Mouse (Mus musculus) hindbrain, embryonic 12.5 days (tissue): ENCODE results near the gene Zcchc8. TPM values are rescaled to one million over a fixed set of nuclear protein-coding genes. Genes with fewer than 3 reads are reported as not detected.

Source experiments
- ATAC-seq: fragments of 200-750 bp; cut with Nextera tagmentation; 2 replicates; pipeline ENCODE4 v1.8.0; 2017; ENCODE audit warnings: moderate TSS enrichment; ENCODE audit not compliant: low FRiP score
- H3K27ac ChIP-seq: fragments of 300-500 bp; sonication (generic); 2 replicates; pipeline ENCODE4 v1.5.1; 2016; ENCODE audit warnings: mild to moderate bottlenecking
- H3K27me3 ChIP-seq: fragments of 300-500 bp; sonication (generic); 2 replicates; pipeline ENCODE4 v1.6.1; 2016; ENCODE audit warnings: mild to moderate bottlenecking
- H3K36me3 ChIP-seq: fragments of 300-500 bp; sonication (generic); 2 replicates; pipeline ENCODE4 v1.6.1; 2016; ENCODE audit warnings: mild to moderate bottlenecking
- H3K4me1 ChIP-seq: fragments of 300-500 bp; sonication (generic); 2 replicates; pipeline ENCODE4 v1.6.1; 2016
- H3K4me2 ChIP-seq: fragments of 300-500 bp; sonication (generic); replicated peaks from 2 replicates; pipeline ENCODE4 v1.6.1; 2016; ENCODE audit warnings: mild to moderate bottlenecking
- H3K4me3 ChIP-seq: fragments of 300-500 bp; sonication (generic); 2 replicates; pipeline ENCODE4 v1.5.1; 2016; ENCODE audit warnings: mild to moderate bottlenecking
- H3K9ac ChIP-seq: fragments of 300-500 bp; sonication (generic); 2 replicates; pipeline ENCODE4 v1.6.1; 2016; ENCODE audit warnings: mild to moderate bottlenecking, moderate library complexity
- H3K9me3 ChIP-seq: fragments of 300-500 bp; sonication (generic); replicated peaks from 2 replicates; pipeline ENCODE4 v1.6.1; 2016; ENCODE audit warnings: mild to moderate bottlenecking
- WGBS: fragments of 180-500 bp; shearing (Covaris S2); methylation state at CpG from one replicate; pipeline ENCODE4 v1.1.7; 2016; 5-methylcytosine and 5-hydroxymethylcytosine counted together
- polyA plus RNA-seq: library from polyadenylated mRNA; unstranded; fragments of >200 nt; fragmentation: Nextera tagmentation; extraction: Ambion mirVana; gene quantifications from 2 replicates; pipeline ENCODE4 v1.2.1, GENCODE M21; 2016

Gene Zcchc8
- polyA plus RNA-seq, 1 experiment from 2014 or later: 80.2 TPM

GRCm38 (mm10) chr5:123657651-123658050 is 63.2 kb downstream of the Zcchc8 start:
- ATAC-seq: no peak
- H3K4me2 ChIP-seq: no peak overlapping the region
- H3K9me3 ChIP-seq: no peaks in the 10 kb centered on the region
- H3K9ac ChIP-seq: no peak overlapping the region
- H3K27me3 ChIP-seq: no peaks in the 10 kb centered on the region
- no peak overlapping the region for H3K27ac ChIP-seq
- no peak overlapping the region for H3K4me3 ChIP-seq
- WGBS: 89% methylated on average over 7 of the region's 7 CpGs
- H3K36me3 ChIP-seq: peaks cover 20% of the 10 kb centered on the region
- peaks cover 5% of the 10 kb centered on the region; the same call in 1 of the 2 replicates for H3K4me1 ChIP-seq

GRCm38 (mm10) chr5:123654937-123655336 is 66.0 kb downstream of the Zcchc8 start:
- Histone ChIP-seq H3K4me1 (peaks cover 3% of the 10 kb centered on the region; the same call in 1 of the 2 replicates), H3K9ac (no peak overlapping the region), H3K27ac (no peak overlapping the region), H3K9me3 (no peaks in the 10 kb centered on the region), H3K4me3 (no peak overlapping the region), H3K27me3 (no peaks in the 10 kb centered on the region), H3K4me2 (no peak overlapping the region), H3K36me3 (peaks cover 20% of the 10 kb centered on the region)
- WGBS: 51% methylated on average over 5 of the region's 5 CpGs
- ATAC-seq: no peak

GRCm38 (mm10) chr5:123653287-123653801 is 67.6 kb downstream of the Zcchc8 start:
- Histone ChIP-seq H3K4me3 (no peak overlapping the region), H3K4me2 (no peak overlapping the region), H3K4me1 (no peaks in the 10 kb centered on the region), H3K9me3 (no peaks in the 10 kb centered on the region), H3K27ac (no peak overlapping the region), H3K9ac (no peak overlapping the region), H3K27me3 (no peaks in the 10 kb centered on the region), H3K36me3 (peaks cover 24% of the 10 kb centered on the region)
- WGBS: 89% methylated on average over 11 of the region's 11 CpGs
- no peak for ATAC-seq

- H3K4me2 ChIP-seq: no peak overlapping the region
- no peak for ATAC-seq
- WGBS: 73% methylated on average over 2 of the region's 2 CpGs
- H3K4me1 ChIP-seq: no peaks in the 10 kb centered on the region
- H3K4me3 ChIP-seq: no peak overlapping the region
- no peaks in the 10 kb centered on the region for H3K9me3 ChIP-seq
- no peak overlapping the region for H3K27ac ChIP-seq
- H3K36me3 ChIP-seq: peaks cover 48% of the 10 kb centered on the region
- no peaks in the 10 kb centered on the region for H3K27me3 ChIP-seq
- no peak overlapping the region for H3K9ac ChIP-seq
These were observed 70.1 kb downstream of the Zcchc8 start for GRCm38 (mm10) chr5:123650825-123651224.

Other genes starting within 250 kb of the Zcchc8 start
- gene Lrrc43, start 231.8 kb downstream of the Zcchc8 start, polyA plus RNA-seq: 0.34 and 0.36 TPM in 2 replicates
- gene Il31, start 231.6 kb downstream of the Zcchc8 start, polyA plus RNA-seq: not detected in 2 replicates
- gene B3gnt4, start 210.6 kb downstream of the Zcchc8 start, polyA plus RNA-seq: 1.4 and 1.5 TPM in 2 replicates
- gene Diablo, start 196.9 kb downstream of the Zcchc8 start, polyA plus RNA-seq: 112 and 124 TPM in 2 replicates
- 1.6 and 2.4 TPM in 2 replicates for gene Gm49027, start 195.6 kb downstream of the Zcchc8 start, polyA plus RNA-seq
- gene Vps33a, start 148.1 kb downstream of the Zcchc8 start, polyA plus RNA-seq: 41.4 and 43.7 TPM in 2 replicates
- gene Clip1, start 36.5 kb downstream of the Zcchc8 start, polyA plus RNA-seq: 71.4 and 74.6 TPM in 2 replicates
- gene Rsrc2, start 28.3 kb upstream of the Zcchc8 start, polyA plus RNA-seq: 166 and 182 TPM in 2 replicates
- gene Kntc1, start 28.6 kb upstream of the Zcchc8 start, polyA plus RNA-seq: 26.6 and 30.4 TPM in 2 replicates
- gene Hcar2, start 144.4 kb upstream of the Zcchc8 start, polyA plus RNA-seq: not detected in 2 replicates
- gene Hcar1, start 158.9 kb upstream of the Zcchc8 start, polyA plus RNA-seq: 0.18 and 0.50 TPM in 2 replicates
- gene Denr, start 186.1 kb upstream of the Zcchc8 start, polyA plus RNA-seq: 153 and 180 TPM in 2 replicates
- 3.4 and 4.0 TPM in 2 replicates for gene Gm43518, start 206.3 kb upstream of the Zcchc8 start, polyA plus RNA-seq
- gene Ccdc62, start 209.6 kb upstream of the Zcchc8 start, polyA plus RNA-seq: 5.3 and 7.4 TPM in 2 replicates